Mouse (Mus musculus): ENCODE data around the gene Nae1. TPM values are rescaled to one million over a fixed set of nuclear protein-coding genes. Genes with fewer than 3 reads are reported as not detected.
"Not testable (repeated sequence)": the region's sequence is repeated elsewhere in the genome, so short reads cannot be mapped to it uniquely, and the experiment has no call there.

The Nae1 gene
- 129 TPM in 2 replicates for polyA plus RNA-seq (2016; fragmentation: Nextera tagmentation; extraction: Ambion mirVana)

DNA sequence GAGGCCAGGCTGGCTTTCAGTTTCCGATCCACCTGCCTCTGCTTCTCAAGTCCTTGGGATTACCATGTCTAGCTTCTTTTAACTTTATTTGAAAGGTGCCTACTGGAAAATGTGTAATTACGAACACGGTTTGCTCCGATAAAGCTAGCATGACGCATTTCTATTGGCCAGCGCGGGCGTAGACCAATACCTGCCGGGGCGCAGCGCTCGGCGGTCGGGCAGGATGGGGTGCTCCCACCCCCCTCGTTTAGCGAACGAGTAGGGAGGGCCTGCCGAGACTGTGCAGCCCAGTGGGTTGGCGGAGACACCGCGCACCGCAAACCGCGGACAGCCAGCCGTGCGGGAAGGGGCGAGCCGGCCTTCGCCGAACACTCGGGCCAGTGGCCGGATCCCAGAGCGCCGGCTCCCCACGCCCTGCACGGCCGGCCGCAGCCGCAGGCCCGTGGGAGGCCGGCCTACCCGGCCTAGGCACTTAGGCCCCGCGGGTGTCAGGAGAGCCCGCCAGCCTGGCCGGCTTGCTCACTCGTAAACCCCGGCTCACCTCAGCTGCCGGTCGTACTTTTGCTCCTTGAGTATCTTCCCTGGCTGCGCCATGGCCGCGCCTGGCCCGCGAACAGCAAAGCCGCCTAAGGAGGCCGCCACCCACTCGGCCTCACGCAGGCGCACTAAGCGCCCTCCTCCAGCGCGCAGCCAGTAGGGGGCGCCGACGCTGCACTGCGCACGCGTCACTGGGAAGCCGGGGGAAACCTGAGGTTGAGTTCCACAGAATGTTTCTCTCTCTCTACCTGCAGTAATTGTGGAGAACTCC lies at the start of gene Nae1, which contains the start of gene Car7:
Gene Nae1, minus strand, starts transcription at position 667 of the 808 bp plus-strand sequence.
Gene Car7, plus strand, starts transcription at position 719 of the 808 bp plus-strand sequence.
- WGBS: under 1% methylated on average over 68 of the region's 70 CpGs
- Histone ChIP-seq H3K9me3 (no peaks in the 10 kb centered on the region), H3K4me3 (peak within 1 kb of the TSS; percentile 76), H3K27ac (peak within 1 kb of the TSS; percentile 90), H3K27me3 (peaks cover 8% of the 10 kb centered on the region), H3K4me1 (peaks cover 20% of the 10 kb centered on the region), H3K36me3 (peaks cover 12% of the 10 kb centered on the region), H3K4me2 (replicated peaks) (peak within 1 kb of the TSS; percentile 63), H3K9ac (peak within 1 kb of the TSS; percentile 95)
- peak; percentile 92 for ATAC-seq (ENCODE audit: insufficient number of reproducible peaks, insufficient read depth, low FRiP score, low TSS enrichment)

DNA sequence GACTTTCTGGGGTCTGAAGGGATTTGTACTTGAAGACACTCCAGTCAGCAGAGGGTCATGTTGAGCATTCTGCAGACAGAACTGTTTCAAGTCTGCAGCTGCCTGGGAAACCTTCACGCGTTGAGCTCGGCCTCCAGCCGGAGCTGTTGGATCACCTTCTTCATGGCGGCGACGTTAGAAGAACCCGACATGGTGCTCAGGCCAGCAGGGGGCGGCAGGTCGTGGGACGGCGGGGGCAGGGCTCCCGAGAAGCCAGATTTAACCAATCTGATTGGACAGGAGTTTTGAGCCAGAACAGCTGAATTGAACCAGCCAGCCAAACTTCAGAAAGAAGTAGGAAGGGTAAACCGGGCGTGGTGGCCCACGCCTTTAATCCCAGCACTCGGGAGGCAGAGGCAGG lies 43.2 kb upstream of the Nae1 start:
- not testable (repeated sequence) for H3K9ac ChIP-seq; ATAC-seq (ENCODE audit: insufficient number of reproducible peaks, insufficient read depth, low FRiP score, low TSS enrichment); H3K4me2 ChIP-seq (replicated peaks); H3K27me3 ChIP-seq; H3K27ac ChIP-seq; H3K4me1 ChIP-seq; H3K36me3 ChIP-seq; H3K4me3 ChIP-seq; H3K9me3 ChIP-seq
- WGBS: 79% methylated on average over 17 of the region's 17 CpGs

DNA sequence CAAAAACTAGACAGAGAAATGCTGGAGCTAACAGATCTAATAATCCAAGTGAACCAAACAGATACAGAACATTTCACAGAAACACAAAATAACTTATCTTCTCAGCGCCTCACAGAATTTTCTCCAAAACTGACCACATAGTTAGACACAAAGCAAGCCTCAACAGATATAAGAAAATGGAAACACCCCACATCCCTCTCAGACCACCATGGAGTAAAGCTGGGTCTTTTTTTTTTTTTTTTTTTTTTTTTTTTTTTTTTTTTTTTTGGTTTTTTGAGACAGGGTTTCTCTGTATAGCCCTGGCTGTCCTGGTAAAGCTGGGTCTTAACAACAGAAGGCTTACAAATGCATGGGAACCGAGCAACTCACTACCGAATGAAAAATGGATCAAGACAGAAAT lies 42.4 kb upstream of the Nae1 start:
- no peak overlapping the region for H3K9ac ChIP-seq
- H3K9me3 ChIP-seq: no peaks in the 10 kb centered on the region
- 91% methylated on average over 3 of the region's 3 CpGs for WGBS
- H3K4me2 ChIP-seq (replicated peaks): no peak overlapping the region
- no peaks in the 10 kb centered on the region for H3K27me3 ChIP-seq
- no peaks in the 10 kb centered on the region for H3K4me1 ChIP-seq
- no peak for ATAC-seq (ENCODE audit: insufficient number of reproducible peaks, insufficient read depth, low FRiP score, low TSS enrichment)
- H3K27ac ChIP-seq: no peak overlapping the region
- no peak overlapping the region for H3K4me3 ChIP-seq
- no peaks in the 10 kb centered on the region for H3K36me3 ChIP-seq

DNA sequence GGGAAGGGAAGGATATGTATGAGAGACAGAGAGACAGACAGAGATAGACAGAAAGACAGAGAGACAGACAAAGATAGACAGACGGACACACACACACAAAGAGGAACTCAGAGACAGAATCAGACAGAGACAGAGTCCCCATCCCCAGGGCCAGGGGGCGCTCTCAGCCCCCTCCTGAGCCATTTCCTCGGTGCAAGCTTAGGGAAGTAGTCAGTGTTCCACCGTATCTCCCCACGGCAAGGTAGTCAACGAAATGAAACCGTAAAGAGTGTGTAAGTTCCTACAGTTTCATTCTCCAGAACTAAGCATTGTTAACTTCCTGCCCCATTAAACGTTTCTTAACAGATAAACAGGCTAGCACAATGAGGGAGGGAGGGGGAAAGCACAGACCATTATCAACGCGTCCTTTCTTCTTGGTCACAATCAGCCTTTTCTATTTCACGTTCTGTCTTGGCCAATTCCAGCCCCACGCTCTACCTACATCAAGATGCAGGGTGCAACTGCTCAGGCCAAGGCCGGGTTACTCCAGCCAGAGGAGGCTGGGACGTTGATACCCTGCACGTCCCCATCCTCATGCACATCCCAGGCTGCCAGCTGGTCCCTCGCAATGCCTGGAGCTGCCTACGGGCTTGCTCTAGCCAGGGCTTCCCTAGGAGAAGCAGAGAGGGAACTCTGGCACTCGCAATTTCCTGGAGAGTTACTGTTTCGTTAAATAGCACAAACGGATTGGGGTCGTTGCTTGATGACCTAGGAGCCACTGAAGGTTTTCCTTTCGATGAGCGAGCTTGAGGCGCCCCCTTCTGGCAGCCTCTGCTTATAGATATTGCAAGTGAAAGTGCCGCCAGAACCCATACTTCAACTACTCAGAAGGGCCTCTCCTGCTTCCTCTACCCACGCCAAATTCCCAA lies 36.3 kb upstream of the Nae1 start:
- 6% methylated on average over 26 of the region's 26 CpGs for WGBS
- no peaks in the 10 kb centered on the region for H3K27me3 ChIP-seq
- no peak overlapping the region for H3K27ac ChIP-seq
- H3K4me3 ChIP-seq: peak overlapping the region; percentile 33
- H3K9ac ChIP-seq: no peak overlapping the region
- H3K9me3 ChIP-seq: no peaks in the 10 kb centered on the region
- peak; percentile 50; the same call in 1 of the 2 replicates for ATAC-seq (ENCODE audit: insufficient number of reproducible peaks, insufficient read depth, low FRiP score, low TSS enrichment)
- no peaks in the 10 kb centered on the region for H3K4me1 ChIP-seq
- H3K36me3 ChIP-seq: no peaks in the 10 kb centered on the region
- H3K4me2 ChIP-seq (replicated peaks): peak overlapping the region; percentile 65

DNA sequence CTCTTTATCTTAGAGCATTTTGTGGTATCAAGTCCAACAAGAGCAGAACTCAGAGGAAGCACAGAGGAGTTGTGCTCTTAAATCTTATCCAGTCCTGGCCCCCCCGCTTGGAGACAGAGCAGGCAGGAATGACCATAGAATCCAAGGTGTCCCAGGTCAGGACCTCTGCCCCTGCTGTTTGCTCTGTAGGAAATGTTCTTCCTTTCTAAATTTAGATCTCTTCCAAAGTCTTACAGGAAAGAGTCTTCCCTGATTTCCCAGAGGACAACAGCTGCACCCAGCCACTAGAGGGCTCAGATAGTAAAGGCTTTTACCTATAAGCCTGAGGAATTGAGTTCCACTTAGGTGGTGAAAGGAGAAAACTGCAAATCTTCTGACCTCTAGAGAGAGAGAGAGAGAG lies 35.1 kb upstream of the Nae1 start:
- Histone ChIP-seq H3K4me2 (replicated peaks) (no peak overlapping the region), H3K9me3 (no peaks in the 10 kb centered on the region), H3K4me1 (no peaks in the 10 kb centered on the region), H3K27me3 (no peaks in the 10 kb centered on the region), H3K4me3 (no peak overlapping the region), H3K36me3 (no peaks in the 10 kb centered on the region), H3K9ac (no peak overlapping the region), H3K27ac (no peak overlapping the region)
- no peak for ATAC-seq (ENCODE audit: insufficient number of reproducible peaks, insufficient read depth, low FRiP score, low TSS enrichment)
- WGBS: 38% methylated on average over 1 of the region's 1 CpGs

DNA sequence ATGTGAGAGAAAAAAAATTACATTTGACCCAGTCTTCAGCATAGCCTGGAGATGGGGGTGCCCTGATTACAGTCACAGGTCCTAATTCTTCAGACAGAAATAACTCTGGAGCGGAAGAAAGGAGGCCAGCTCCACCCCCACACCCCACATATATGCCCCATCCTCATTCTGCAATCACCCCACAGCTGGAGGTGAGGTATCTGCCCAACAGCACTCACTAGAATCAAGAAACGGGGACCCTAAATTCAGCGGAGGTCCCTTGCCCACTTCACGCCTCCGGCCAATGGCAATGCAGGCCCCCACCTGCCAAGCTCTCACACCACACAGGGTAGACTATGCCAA lies 31.0 kb upstream of the Nae1 start:
- Histone ChIP-seq H3K36me3 (no peaks in the 10 kb centered on the region), H3K4me3 (no peak overlapping the region), H3K27ac (no peak overlapping the region), H3K4me2 (replicated peaks) (no peak overlapping the region), H3K27me3 (no peaks in the 10 kb centered on the region), H3K4me1 (no peaks in the 10 kb centered on the region), H3K9me3 (no peaks in the 10 kb centered on the region), H3K9ac (no peak overlapping the region)
- 0 out of 2 replicates have a peak, but pooled peaks have one; percentile 20 for ATAC-seq (ENCODE audit: insufficient number of reproducible peaks, insufficient read depth, low FRiP score, low TSS enrichment)
- 90% methylated on average over 5 of the region's 5 CpGs for WGBS

DNA sequence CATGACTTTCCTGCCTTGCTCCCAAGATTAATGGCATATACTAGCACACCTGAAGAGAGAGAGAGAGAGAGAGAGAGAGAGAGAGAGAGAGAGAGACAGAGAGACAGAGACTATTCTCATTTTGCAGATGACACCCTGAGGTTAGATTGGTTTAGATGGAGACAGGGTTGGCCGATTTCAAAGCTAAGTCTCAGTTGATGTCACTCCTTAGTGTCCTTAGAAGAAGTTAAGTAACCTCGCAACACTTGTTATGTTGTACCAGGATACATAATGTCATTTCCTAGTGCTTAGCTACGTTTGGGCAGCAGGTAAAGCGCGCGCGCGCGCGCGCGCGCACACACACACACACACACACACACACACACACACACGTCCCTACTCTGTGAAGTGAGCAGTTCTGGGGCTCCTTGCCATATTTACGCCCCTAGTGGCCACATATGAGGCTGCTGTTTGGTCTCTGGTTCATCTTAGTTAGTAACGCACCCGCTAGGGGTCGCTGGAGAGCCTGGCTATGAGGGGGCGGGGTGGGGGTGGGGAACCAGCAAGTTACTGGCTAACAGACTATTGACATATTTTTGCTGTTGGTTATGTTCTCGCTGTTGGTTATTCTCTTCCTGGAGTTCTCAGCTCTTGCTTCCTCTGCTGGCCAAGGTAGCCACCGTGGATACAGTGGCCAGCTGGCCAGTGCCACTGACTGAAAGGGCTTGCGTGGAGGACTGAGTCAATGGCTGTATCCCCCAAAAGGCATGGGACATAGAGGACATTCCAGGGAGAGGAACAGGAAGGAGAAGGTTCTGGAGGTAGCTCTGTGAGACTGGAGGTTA lies 30.4 kb upstream of the Nae1 start:
- H3K36me3 ChIP-seq: no peaks in the 10 kb centered on the region
- peak; percentile 75; the same call in 1 of the 2 replicates for ATAC-seq (ENCODE audit: insufficient number of reproducible peaks, insufficient read depth, low FRiP score, low TSS enrichment)
- no peak overlapping the region for H3K9ac ChIP-seq
- H3K9me3 ChIP-seq: no peaks in the 10 kb centered on the region
- 20% methylated on average over 22 of the region's 22 CpGs for WGBS
- no peak overlapping the region for H3K4me3 ChIP-seq
- H3K27me3 ChIP-seq: no peaks in the 10 kb centered on the region
- no peaks in the 10 kb centered on the region for H3K4me1 ChIP-seq
- 0 out of 2 replicates have a peak overlapping the region, but pooled peaks have one; percentile 5 for H3K4me2 ChIP-seq (replicated peaks)
- H3K27ac ChIP-seq: no peak overlapping the region

DNA sequence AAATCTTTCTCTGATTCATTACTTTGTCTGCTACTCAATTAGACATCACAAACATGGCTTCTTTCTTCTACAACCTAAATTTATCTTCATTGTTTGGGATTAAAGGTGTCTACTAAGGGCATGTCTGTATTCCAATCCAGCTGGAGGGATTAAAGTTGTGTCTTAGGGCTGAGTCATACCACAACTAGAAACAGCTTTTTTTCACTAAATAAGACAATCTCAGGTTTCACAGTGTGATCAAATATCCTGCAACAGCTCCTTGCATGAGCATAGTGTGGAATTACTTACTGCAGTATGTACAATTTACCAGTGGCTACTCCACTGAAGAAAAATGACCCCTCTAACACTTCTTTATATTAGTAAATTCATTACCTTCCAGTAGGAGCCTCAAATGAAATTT lies 26.3 kb upstream of the Nae1 start:
- no peak overlapping the region for H3K4me3 ChIP-seq
- H3K27ac ChIP-seq: no peak overlapping the region
- H3K4me1 ChIP-seq: no peaks in the 10 kb centered on the region
- H3K9ac ChIP-seq: no peak overlapping the region
- no peaks in the 10 kb centered on the region for H3K27me3 ChIP-seq
- H3K4me2 ChIP-seq (replicated peaks): no peak overlapping the region
- ATAC-seq (ENCODE audit: insufficient number of reproducible peaks, insufficient read depth, low FRiP score, low TSS enrichment): no peak
- H3K9me3 ChIP-seq: no peaks in the 10 kb centered on the region
- H3K36me3 ChIP-seq: no peaks in the 10 kb centered on the region

DNA sequence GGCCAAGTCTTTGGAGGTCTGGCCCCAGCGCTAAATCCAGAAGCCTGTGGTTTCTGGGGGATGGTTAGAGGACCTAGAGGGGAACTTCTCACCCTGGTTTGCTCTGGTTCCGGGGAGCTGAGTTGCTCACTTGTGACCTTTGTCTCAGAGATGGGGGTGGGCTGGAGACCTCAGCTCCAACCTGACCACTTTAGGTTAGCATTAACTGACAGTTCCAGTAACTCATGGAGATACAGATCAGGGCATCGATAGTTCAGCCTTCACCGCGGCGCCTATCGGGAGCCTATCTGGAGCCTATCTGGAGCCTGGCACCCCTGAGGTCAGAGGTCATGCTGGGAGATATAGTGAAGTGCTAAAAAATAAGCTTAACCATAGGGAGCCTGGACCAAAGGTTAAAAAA lies 22.8 kb upstream of the Nae1 start:
- no peaks in the 10 kb centered on the region for H3K4me1 ChIP-seq
- H3K27ac ChIP-seq: no peak overlapping the region
- H3K9ac ChIP-seq: no peak overlapping the region
- H3K9me3 ChIP-seq: no peaks in the 10 kb centered on the region
- WGBS: 83% methylated on average over 7 of the region's 7 CpGs
- no peak overlapping the region for H3K4me3 ChIP-seq
- no peaks in the 10 kb centered on the region for H3K36me3 ChIP-seq
- no peak for ATAC-seq (ENCODE audit: insufficient number of reproducible peaks, insufficient read depth, low FRiP score, low TSS enrichment)
- H3K4me2 ChIP-seq (replicated peaks): no peak overlapping the region
- 0 out of 2 replicates have a peak, but pooled peaks cover 2% of the 10 kb centered on the region for H3K27me3 ChIP-seq

DNA sequence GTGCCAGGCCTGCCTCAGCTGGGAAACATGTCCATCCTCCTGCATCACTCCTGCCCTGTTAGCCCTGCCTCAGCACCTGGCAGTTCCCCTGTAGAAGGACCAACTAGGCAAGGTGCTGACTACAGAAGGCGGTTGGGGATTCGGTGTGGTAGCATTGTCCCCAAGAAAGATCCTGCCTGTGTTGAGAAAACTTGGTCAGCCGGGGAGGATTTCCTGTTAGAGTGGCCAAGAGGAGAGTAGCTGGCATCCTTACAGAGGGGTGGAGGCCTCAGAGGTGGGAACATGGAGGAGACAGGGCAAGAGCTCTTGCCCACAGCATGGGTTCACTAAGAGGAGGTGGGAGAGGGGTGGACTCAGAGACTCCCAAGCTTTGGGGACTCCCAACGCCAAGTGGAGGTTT lies 20.8 kb upstream of the Nae1 start:
- no peak for ATAC-seq (ENCODE audit: insufficient number of reproducible peaks, insufficient read depth, low FRiP score, low TSS enrichment)
- no peaks in the 10 kb centered on the region for H3K36me3 ChIP-seq

DNA sequence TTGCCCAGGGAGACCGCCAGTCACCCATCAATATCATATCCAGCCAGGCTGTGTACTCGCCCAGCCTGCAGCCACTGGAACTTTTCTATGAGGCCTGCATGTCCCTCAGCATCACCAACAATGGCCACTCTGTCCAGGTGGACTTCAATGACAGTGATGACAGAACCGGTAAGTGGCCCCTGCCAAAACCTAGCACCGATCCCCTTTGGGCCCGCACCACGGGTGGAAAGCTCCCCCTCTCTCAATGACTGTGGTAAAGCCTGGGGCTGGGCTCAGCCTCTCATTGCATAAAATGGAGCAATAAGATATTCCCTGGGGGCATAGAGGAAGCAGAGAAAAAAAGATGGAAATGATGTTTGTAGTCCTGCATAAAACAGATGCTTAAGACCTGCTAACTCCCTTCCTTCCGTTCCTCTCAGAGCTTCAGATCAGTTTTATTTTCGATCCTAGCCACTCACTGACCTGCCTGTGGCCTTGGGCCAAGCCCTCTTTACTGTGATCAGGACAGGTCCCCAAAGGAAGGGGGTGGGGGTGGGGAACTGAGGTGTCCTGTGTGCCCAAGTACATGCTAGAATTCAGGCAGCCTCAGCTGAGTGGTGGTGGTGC lies 9.1 kb upstream of the Nae1 start:
- peaks cover 59% of the 10 kb centered on the region for H3K27me3 ChIP-seq
- no peak overlapping the region for H3K4me2 ChIP-seq (replicated peaks)
- WGBS: 74% methylated on average over 8 of the region's 8 CpGs
- H3K36me3 ChIP-seq: no peaks in the 10 kb centered on the region
- no peak for ATAC-seq (ENCODE audit: insufficient number of reproducible peaks, insufficient read depth, low FRiP score, low TSS enrichment)
- peaks cover 13% of the 10 kb centered on the region; the same call in 1 of the 2 replicates for H3K4me1 ChIP-seq
- no peak overlapping the region for H3K27ac ChIP-seq
- no peak overlapping the region for H3K4me3 ChIP-seq
- H3K9ac ChIP-seq: no peak overlapping the region
- no peaks in the 10 kb centered on the region for H3K9me3 ChIP-seq

More for the DNA sequence above, 20.8 kb upstream of the Nae1 start:
- Histone ChIP-seq H3K4me1 (peaks cover 3% of the 10 kb centered on the region), H3K4me2 (replicated peaks) (no peak overlapping the region), H3K9ac (no peak overlapping the region), H3K27me3 (0 out of 2 replicates have a peak, but pooled peaks cover 2% of the 10 kb centered on the region), H3K27ac (no peak overlapping the region), H3K9me3 (no peaks in the 10 kb centered on the region), H3K4me3 (no peak overlapping the region)
- WGBS: 90% methylated on average over 4 of the region's 4 CpGs
